Mouse (Mus musculus) embryo, embryonic 10.5 days (tissue): Measurements from ENCODE around the gene Klhl23.
A peak's percentile ranks its signal among the peaks of the same experiment; 100 is the strongest.
"Not testable (repeated sequence)": the region's sequence is repeated elsewhere in the genome, so short reads cannot be mapped to it uniquely, and the experiment has no call there.

Source experiments
- DNase-seq: peaks from one replicate; pipeline ENCODE4 v3.0.0-alpha.2; 2015; ENCODE audit warnings: low spot score

The Klhl23 gene

DNA sequence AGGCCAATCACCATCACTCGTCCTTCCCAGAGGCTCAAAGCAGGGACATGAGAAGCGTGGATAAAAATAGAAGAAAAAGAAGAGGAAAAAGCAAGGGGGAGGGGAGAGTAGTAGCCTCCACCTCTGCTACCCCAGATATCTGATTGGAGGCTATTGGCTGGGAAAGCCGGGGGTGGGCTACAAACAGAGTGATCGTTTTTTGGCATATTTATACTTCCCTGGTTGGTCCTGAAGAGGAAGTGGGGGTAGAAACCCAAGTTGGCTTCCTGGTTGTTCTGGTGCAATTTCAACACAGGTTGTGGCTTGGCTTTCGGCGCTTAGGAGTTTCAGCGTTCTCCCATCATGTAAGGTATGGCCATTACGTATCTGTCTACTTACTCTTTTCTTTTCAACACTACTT, at the start of gene Klhl23:
TSS of gene Klhl23 (plus strand) at position 234 of the 400 bp plus-strand sequence.
- DNase-seq = peak; percentile 53

DNA sequence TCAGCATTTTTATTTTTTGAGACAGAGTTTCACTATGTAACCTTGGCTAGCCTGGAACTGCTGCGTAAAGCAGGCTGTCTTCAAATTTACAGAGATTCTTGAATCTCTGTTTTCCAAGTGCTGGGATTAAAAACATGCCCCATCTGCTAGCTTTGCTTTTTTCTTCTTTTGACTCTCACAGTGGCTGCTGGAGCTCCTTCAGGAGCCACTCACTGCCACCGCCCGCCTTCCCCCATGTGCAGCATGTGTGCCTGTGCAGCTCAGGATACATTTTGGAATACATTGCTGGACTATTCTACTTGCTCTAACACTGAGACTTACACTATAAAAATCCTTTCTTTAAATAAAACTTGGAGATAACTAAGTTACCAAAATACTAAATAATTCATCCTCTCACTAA, 48.4 kb upstream of the Klhl23 start:
- no peak for DNase-seq

DNA sequence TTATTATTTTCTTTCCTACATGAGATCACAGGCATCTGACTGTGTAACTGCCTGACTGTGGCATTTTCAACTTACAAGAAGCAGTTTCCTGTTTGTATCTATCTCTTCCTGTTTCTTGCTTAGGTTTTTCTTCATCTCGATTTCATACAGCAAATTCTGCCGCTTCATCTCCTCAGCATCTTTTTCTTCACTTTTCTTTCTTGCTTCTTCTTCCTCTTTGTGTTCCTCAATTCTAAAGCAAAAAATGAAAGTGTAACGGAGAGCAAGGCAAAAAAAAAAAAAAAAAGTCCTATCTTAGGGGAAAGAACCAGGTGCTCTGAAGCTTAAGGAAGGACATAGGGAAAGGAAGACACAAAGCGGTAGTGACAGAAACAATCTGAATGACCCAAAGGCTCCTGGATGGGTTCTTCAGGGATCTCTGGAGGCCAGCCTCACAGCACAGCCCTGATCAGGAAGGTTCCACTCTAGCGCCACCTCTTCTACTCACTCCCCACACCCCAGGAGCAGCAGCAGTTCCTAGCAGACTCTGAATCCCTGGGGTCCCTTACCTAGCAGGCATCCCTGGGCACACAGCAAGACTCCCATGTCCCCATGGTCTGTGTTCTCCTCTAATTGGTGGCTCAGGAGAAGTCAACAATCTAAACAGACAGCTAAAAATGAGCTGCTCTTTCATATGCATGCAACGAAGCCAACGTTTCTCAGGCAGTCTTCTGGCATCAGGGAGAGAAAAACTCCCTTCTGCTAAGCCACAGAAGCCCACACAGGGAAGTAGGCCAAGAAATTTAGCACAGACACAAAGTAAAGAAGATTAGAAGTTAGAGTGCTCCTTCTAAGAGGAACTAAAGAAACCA, 43.5 kb upstream of the Klhl23 start:
- no peak for DNase-seq

DNA sequence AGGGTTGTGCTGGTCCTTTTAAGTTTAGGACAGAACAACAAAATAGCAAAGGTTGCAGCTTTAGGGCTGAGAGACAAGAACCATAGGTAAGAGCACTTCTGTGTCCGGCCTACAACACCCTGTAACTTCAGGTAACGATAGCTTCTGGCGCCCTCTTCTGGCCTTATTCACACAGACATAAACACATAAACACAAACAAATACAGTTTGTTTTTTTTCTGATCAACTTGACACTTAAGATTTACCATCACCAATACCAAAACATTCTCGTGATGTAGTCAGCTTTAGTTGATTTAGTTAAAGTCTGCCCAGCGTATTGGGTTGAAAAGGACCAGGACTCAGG, 42.9 kb upstream of the Klhl23 start:
- DNase-seq = peak; percentile 35

DNA sequence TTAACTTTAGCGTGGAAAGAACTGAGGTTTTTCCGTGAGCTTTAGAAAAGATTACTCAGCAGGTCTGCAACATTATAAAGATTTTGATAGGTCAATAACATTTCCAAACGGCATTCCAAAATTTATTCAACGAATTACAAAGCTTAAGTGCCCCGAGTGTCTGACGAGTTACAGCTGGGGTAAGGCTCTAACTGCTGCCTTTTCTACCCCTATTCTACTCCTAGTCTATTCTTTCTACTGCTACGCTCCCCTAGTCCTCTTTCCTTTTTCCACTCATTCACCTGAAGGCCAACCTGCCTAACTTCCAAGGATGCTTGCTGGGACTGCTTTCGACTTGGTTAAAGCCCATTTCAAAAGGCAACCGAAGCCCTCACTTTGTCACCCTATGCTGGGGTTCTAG, 32.8 kb upstream of the Klhl23 start:
- no peak for DNase-seq

DNA sequence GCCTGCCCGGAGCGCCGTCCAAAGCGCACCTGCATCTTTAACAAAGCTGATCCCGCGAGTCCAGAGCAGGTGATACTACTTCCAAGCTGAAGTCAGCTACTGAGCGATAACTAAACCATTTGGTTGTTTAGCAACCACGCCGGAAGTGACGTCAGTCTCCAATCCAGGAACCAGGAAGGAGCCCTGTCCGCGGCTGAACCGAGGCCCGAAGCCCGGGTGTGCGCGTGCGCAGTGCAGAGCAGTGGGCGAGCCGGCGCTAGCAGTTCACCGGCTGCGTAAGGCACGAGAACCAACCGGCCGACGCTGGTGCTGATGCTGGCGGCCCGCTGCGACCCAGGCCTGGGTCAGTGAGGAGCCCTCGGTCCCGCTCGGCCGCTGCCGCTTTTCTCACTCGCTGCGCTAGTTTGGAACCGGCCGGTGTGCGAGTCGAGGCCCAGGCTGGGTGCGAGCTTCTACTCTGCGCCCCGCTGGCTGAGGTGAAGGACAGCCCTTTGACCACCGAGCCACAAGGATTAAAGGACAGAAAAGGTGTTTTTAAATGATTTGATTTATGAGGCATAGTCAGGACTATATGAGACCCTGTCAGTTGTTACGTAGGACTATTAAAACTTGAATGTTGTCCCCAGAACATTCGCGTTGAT, 32.2 kb upstream of the Klhl23 start, which contains the start of the genes Ccdc173 and Phospho2:
TSS of gene Ccdc173 (minus strand) at position 147 of the 641 bp plus-strand sequence.
TSS of gene Phospho2 (plus strand) at position 195 of the 641 bp plus-strand sequence.
- DNase-seq = peak; percentile 99

DNA sequence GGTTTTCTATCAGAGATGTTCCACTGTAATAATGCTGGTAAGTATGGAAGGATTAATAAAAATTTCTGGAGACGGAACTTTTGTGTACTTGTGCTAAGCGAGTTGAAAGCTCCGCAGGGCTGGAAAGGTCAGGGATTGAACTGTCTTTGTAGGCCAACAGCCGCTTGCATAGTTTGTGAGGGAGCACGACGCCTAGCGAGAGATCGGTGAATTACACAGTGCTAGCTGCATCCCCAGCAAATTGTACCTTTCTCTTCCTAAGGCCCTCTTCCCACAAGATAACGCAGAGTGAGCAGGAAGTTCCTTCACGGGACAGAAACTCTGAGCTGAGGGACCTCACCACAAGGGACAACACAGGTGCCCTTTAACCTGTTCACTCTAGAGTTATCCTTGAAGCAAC, 31.5 kb upstream of the Klhl23 start:
- DNase-seq = peak; percentile 95

DNA sequence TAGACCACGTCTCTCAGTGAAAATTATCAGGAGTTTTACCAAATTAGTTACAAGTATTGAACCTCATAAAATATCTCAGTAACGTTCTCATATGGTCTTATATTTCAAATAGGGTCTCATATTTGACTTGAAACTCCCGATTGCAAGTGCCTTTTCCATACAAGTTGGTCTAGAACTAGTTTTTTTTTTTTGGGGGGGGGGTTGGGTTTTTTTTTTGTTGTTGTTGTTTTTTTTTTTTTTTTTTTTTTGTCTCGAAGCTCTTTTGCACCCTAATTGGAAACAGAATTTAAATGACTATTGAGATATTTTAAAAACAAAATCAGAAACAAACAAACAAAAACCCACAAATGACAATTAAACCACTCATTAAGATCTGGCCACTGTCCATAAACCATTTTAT, 31.0 kb upstream of the Klhl23 start:
- DNase-seq = no peak

DNA sequence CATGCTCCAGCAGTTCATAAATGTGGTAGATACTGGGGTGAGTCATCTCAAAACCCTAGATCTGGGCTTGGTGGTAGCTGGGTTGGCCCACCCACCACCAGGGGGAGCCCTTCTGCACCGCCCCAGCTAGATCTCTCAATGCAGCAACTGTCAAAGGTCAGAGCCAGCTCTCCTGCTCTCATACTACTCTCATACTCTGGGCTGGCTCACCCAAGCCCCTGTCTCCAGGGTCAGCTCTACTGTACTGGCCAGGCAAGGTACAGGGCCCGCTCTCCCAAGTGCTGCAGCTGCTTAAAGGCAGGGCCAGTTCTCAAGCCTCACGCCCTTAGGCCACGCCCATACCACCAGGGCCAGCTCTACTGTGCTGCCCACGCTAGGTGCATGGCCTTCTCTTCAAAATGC, 18.8 kb upstream of the Klhl23 start:
- DNase-seq = peak; percentile 64

DNA sequence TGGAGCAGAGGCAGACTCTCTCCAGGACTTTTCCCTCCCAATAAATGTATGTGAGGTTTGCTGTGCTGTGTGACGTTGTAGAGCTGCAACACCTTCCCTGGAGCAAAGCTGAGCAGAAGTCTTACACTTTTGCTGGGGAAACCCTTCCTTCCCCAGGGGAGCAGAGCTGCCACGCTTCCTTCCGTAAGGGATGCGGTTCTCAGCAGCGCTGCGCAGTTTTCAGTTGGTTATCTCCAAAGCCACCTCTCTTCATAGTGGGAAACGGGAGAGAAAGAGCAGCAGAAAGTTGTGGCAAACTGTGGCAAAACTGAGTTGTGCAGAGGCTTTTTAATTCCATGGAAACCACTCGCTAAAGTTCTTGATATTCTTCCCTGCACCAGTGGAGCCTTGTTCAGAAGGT, 18.0 kb upstream of the Klhl23 start:
- no peak for DNase-seq

DNA sequence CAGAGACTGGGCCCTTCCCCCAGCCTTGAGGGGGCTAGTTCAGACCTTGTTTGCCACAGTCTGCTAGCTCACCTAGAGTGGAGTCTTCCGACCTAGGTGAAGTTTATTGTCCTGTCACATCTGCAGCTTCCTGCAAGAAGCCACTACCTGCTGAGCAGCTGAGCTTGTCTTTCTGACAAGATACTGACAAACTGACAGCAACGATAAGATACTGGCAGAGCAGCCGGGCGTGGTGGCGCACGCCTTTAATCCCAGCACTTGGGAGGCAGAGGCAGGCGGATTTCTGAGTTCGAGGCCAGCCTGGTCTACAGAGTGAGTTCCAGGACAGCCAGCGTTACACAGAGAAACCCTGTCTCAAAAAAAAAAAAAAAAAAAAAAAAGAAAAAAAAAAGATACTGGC, 17.1 kb upstream of the Klhl23 start:
- DNase-seq = not testable (repeated sequence)

DNA sequence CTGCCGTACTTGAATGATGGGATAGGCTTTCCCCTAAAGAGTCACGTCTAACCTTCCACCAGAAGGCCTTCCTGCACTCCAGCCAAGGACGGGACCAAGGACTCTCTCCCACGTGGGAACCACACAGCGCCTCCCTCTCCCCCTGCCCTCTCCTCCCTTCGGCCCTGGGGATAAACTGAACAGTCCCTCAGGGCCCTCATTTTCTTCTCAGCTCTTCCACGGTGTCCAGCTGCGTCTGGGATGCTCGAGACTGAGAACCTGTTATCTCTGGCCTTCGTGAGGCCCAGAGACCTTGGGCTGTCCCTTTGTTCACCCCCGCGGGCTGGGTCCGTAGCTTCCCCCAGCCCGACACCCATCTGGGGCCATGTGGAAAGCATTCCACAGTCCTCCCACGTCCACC, 11.6 kb upstream of the Klhl23 start:
- DNase-seq = no peak

DNA sequence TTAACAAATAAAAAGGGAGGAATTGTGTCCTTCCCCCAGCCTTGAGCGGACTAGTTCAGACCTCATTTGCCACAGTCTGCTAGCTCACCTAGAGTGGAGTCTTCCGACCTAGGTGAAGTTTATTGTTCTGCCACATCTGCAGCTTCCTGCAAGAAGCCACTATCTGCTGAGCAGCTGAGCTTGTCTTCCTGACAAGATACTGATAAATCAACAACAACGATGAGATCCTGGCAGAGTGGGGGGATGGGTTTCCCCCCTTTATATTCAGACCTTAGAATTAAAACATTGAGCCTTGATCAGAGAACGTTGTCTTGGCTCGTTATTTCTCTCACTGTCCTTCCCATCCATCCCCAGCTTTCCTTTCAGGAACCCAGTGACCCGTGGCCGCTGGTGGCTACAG, 10.4 kb upstream of the Klhl23 start:
- DNase-seq = not testable (repeated sequence)

DNA sequence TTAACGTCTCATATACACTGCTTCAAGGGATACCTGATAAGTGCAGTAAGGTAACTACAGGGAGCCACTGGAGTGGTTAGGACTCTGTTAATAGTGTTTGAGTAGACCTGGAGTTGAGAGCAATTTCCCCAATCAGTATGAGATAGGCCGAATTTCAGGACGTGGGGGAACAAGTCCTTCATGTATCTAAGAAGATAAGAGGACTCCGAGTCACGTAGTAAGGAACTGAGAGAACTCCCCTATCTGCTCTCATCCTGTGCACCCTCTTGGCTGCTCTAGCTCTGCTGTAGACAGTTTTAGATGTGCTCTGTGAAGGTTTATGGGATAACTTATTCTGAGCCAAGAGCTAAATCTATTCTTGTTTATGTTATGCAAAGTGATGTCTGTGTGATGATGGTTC, 5.2 kb upstream of the Klhl23 start:
- DNase-seq = no peak

DNA sequence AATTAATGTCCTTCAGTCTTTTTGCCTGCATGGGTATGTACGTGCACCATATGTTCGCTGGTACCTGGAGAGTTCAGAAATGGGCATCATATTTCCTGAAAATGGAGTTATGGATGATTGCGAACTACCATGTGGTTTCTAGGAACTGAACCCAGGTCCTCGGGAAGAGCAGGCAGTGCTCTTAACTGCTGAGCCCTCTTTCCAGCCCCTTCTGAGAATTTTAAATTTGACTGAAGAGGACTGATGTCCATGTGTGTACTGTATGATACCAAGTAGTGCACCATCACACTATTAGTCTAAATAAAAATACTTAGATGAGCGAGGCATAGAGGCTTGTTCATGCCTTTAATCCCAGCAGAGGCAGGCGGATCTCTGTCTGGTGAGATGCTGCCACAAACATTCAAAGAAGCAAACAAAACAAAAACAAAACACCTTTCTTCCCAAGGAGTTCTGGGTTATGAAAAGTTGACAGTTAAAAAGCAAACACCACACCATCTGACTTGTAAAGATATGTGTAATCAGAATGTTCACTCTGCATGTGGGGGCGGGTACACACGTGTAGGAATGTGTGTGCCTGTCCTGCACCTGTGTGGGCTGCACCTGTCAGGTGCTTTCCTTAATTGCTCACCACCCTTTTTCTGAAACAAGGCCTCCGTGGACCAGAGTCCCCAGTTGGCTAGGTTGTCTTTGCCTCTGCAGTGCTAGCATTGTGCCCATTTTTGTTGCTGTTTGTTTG, 3.2 kb upstream of the Klhl23 start:
- DNase-seq = no peak

DNA sequence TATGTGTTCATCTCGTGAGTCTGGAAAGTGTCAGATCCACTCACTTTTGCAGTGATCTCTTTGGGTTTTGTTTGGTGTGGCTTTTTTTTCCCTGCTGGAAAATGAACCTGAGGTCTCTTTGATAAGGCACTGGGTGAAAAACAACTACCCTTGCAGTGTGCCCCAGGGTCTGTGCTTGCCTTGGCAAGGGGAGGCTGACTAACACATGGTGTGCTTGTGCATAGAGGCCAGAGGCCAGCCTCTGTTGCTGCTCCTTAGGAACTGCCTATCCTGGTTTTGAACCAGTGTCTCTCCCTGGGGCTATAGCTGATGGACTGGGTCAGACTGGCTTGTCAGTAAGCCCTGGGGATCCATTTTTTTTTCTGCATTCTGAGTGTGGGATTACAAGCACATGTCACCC, 1.5 kb upstream of the Klhl23 start:
- DNase-seq = no peak

DNA sequence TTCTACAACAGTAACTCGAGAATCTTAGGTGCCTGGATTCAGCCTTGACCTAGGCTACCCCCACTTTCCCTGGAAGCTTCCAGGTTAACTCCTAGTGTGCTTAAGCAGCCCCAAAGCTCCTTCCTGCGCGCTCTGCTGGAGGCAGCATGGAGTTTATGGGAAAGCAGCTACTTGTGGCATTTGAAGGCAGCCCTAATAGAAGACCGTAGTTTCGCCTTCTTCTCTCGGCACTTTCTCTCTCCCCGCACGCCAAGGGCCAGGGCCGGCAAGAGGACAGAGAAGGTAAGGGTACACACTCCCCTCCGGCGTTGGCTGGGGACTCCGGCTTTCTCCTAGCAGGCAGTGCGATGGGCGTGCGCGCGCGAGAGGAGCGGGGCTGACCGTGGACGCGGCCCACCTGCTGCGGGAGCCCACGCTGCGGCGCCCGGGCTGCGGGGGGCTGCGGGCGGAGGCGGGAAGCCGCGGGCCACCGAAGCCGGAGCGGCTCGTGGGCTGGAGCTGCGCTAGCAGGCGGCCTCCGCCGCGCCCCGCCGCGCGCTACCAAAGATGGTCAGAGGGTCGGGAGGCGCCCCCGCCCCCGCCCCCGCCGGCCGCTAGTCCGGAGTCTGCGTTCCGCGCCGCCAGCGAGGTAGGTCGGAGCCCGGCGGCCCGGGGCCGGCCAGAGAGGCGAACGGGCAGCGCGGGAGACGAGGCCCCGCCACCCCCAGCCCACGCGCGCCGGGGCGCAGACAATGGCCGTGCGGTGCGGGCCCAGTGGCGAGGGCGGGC, 801 bp downstream of the Klhl23 start:
- DNase-seq = peak; percentile 75

DNA sequence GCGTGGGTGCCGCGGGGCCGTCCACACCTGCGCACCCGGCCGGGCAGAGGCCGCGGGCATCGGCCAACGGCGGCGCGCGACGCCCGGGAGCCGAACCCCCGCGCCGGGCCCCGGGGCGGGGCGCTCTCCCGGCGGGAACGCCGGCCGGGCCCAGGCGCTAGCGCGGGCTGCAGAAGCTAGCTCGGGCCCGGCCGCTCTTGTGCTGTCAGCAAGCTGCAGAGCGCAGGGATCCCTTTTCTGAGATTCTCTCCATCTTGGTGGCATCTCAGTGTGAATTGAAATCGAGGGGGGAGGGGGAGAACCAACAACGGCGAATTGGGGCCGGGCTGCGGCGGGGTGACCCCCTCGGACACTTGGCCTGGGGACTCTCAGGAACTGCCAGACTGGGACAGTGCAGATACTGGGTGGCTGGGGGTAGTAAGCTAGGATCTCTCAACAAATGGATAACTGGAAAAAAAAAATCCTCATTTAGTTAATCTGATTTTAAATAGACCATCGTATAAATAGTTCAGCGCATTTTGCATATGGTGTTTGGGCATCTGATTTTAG, 1.5 kb downstream of the Klhl23 start:
- DNase-seq = peak; percentile 76

DNA sequence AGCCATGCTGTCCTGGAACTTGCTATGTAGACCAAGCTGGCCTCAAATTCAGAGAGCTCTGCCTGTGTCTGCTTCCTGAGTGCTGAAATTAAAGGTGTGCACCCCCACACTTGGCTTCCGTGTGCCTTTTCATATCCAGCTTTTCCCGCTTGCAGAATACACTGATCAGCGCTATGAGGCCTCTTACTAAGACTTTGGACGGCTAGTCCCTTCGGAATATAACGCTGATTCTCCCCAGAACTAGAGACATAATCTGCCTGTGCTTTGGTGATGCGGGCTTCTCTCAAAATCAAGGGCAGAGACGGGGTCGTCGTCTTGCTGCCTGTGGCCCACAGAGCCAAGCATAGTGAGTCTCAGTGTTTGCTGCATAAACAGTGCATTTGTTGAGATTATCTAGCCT, 4.2 kb downstream of the Klhl23 start:
- no peak for DNase-seq

DNA sequence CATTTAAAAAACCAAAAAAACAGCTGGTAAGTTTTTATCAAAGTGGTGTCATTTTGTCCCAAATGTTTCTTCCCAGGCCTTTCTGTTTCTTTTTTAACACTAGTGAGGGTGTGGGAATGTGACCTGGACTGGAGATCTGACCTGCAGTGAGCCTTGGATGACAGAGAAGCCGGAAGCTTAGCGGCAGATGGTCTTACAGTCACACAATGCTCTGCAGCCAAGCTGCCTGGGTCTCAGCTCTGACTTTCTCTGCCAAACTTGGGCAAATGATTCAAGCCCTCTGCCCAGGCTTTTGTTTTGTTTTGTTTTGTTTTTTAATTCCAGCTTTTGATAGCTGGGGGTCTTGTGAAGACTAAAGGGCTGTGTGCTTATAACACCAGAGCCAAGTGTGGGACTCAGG, 4.6 kb downstream of the Klhl23 start:
- peak; percentile 40 for DNase-seq

DNA sequence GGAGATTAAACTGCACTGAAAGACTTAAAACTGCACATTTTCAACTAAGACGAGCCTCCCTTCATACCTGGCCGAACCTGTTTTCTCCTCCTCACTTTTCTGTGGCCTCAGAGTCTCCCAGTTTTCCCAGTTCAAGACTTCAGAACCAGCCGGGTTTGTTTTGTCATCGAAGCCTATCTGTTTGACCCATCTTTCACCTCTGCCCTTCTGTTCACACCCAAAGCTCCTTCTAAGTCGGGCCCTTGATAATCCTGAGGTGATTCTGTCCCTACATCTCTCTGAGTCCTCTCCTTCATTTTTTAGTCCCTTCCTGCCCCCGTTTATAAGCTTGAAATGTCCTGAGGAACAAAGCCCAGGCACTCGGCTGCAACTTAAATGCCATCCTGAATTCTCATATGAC, 6.3 kb downstream of the Klhl23 start:
- DNase-seq = no peak

DNA sequence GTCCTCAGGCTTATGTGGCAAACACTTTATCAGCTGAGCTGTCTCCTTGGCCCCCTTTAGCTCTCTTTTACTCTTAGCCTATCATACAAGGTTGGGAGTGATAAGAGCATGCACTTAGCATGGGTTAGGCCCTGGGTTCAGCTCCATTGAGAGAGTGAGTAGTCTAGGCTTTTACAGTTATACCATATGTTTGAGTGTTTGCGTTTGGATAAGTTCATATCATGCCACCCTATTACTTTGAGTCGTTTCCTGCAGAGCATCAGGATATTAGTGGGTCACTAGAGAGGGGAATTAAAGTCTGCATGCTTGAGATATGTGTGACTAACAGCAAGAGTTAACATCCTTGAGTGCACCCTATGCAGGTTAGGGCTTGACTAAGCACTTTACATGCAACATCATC, 7.9 kb downstream of the Klhl23 start:
- DNase-seq = no peak
